Mouse (Mus musculus) common myeloid progenitor, adult 5-6 weeks (primary cell): ENCODE results near the gene Piezo1. TPM values are rescaled to one million over a fixed set of nuclear protein-coding genes. Genes with fewer than 3 reads are reported as not detected.

Experiments used
- ATAC-seq: replicated peaks from 2 replicates; pipeline ENCODE4 v1.8.0; 2016; ENCODE audit warnings: low read depth, mild to moderate bottlenecking, moderate TSS enrichment, inconsistent platforms; ENCODE audit not compliant: poor library complexity, severe bottlenecking
- total RNA-seq: library from RNA; stranded (forward); fragments of 200-1000, 187-1606 nt; gene quantifications from 2 replicates; pipeline ENCODE4 v1.2.3, GENCODE M21; 2017

Gene Piezo1
- total RNA-seq, 1 experiment from 2014 or later, result 22.3 TPM

DNA sequence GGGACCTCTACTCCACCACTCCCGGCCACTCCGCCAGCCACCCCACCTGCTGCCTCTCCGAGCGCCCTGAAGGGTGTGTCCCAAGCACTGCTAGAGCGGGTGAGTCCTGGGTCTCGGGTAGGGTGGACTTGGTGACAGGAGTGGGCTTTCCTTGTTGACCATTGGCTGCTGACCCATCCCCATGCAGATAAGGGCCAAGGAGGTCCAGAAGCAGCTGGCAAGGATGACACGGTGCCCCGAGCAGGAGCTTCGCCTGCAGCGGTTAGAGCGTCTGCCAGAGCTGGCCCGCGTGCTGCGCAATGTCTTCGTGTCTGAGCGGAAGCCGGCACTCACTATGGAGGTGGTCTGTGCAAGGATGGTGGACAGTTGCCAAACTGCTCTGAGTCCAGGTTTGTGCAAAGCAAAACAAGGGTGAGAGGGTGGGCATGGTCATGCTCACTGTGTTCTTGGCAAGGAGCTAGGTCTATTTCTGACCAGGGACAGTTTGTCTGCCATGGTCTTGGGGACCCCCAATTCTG, 20.7 kb upstream of the Piezo1 start:
- no peak for ATAC-seq

DNA sequence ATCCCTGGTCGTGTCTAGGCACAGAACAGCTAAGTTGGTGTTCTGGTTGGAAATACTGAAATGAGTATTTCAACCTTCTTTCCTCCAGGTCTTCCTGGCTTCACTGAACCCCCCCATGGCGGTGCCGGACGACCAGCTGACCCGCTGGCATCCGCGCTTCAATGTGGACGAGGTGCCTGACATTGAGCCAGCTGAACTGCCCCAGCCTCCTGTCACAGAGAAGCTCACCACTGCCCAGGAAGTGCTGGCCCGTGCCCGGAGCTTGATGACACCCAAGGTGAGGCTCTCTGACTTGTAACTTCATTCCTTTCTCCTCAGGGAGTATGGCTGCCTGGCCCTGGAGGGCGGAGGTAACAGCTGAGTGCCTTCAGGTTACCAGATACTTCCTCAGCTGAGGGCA, 20.0 kb upstream of the Piezo1 start:
- ATAC-seq, result no peak

GRCm38 (mm10) chr8:122569996-122570395, 18.9 kb upstream of the Piezo1 start:
- ATAC-seq, result no peak

DNA sequence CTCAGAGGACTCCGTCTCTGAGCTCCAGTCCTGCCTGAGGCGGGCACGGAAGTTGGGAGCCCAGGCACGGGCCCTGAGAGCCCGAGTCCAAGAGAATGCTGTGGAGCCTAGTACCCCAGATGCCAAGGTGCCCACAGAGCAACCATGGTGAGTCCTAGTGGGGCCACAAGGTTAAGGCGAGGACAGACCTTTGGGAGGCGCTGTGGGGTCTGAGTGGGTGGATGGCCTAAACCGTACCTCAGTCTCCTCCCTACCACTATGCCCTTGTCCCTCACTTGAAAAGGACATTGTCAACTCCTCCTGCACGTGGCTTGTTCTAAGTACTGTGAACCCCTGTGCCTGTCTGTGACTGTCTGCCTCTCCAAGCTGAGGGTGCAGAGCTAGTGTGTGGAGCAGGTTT, 18.2 kb upstream of the Piezo1 start:
- ATAC-seq, result no peak

- no peak for ATAC-seq
Observed at GRCm38 (mm10) chr8:122568881-122569309, 17.8 kb upstream of the Piezo1 start.

- no peak for ATAC-seq
Observed at GRCm38 (mm10) chr8:122568109-122568504, 17.0 kb upstream of the Piezo1 start.

- peak; percentile 88 for ATAC-seq
Observed at GRCm38 (mm10) chr8:122567361-122568108, 16.4 kb upstream of the Piezo1 start, which contains the start of gene Cdt1. Gene Cdt1 (plus strand): TSS chr8:122568015.

GRCm38 (mm10) chr8:122566766-122567165, 15.6 kb upstream of the Piezo1 start:
- no peak for ATAC-seq

DNA sequence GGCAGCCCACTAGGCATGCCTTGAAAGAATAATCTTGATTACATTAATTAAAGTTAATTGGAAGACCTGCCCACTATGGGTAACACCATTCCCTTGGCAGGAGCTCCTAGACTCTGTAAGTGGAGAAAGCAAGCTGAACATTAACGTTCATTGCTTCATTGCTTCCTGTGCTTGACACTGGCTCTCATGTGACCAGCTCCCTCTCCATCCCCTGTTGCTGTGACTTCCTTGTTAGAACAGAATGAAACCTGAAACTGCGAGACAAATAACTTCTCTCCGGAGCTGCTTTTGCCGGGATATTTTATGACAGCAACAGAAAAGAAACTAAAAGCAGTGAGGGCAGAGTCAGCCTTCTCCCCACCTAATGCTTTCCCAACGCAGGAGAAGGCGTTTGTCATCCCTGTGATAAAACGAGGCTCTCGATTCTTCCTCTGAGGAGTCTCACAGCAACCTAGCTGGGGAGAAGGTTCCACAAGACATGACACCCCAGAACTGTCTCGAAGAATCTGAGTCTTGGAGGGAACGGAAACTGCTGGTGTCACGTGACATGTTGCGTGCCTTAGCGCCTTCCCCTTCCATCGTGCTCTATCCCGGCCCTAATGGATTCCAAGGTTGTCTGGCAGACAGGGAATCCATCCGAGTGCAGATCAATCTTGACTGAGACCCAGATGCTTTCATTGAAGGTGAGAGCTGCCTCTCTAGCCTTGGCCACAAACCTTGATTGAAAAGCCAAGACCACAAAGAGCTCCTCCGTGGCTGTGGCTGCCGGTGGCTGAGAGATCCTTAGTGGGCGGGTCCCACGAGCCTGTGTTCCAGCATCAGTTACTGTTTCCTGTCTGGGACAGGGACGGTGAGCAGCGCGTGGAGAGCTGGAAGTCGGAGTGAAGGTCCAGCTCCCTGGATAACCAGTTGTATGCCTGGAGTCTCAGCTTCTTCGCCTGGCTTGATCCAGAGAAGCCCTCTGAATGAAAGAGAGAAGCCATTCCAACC, 13.5 kb upstream of the Piezo1 start:
- ATAC-seq, result no peak

DNA sequence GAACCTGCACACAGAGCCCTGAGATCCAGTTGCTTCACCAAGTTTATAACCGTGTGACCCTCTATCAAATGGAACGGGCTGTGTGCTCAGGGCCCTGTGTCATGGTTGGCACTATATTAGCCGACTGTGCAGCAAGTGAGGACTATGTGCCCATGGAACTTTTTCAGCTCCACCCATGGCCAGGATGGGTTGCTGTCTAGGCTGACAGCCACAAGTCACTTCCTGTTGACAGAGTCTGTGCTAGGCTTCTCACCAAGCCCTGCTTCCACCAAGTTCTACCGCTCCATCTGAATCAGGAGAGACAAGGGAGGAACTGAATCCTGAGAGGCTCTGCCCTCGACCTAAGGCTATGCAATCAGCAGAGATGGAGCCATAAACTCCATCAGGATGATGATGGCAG, 10.1 kb upstream of the Piezo1 start:
- peak; percentile 44 for ATAC-seq

- ATAC-seq, result no peak
Observed at GRCm38 (mm10) chr8:122558671-122559349, 7.7 kb upstream of the Piezo1 start.

GRCm38 (mm10) chr8:122557248-122558038, 6.3 kb upstream of the Piezo1 start:
- 0 out of 2 replicates have a peak, but pooled peaks have one; percentile 13 for ATAC-seq

DNA sequence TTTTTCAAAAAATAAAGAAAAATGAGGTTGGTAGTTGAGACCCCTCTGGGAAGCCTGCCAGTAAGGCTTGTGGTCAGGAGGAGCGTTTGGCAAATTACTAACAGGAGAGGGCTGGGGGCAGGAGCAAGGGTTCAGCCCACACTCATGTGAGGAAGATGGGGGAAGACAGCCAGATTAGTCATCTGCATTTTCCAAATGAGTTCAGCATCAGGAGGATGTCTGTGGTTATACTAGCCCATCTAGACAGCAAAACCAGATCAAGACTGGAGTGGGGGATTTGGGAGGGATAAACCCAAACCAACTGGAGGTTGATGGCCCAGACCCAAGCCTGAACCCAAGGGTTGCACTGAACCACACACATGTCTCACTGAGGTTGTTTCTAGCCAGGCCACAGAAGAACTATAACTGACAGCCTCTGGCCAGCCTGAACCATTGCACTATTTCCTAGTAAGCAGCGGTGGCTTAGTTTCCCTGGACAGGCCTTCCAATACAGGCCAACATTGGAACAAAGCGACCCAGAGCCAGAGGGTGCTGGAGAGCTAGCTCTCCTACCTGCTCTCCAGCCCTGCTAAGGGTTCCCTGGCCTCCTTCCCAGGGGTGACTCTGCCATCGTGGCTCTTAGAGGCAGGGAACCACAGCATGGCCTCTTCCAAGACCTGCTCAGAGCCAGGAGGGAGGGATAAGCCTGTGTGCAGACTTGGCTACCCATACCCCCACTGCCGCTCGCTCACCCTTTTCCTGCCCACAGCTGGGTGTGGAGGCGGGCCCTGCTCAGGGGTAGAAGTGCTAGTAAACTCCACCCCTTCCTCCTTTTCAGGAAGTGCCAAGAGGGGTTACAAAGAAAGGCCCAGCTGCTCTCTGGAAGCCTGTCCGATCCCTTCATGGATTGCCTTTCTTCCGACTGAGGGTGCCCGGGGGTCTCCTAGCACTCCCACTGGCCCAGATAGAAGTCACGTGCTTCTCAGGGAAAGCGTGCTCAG, 5.2 kb upstream of the Piezo1 start:
- peak; percentile 80 for ATAC-seq

- no peak for ATAC-seq
Observed at GRCm38 (mm10) chr8:122554786-122555185, 3.7 kb upstream of the Piezo1 start.

DNA sequence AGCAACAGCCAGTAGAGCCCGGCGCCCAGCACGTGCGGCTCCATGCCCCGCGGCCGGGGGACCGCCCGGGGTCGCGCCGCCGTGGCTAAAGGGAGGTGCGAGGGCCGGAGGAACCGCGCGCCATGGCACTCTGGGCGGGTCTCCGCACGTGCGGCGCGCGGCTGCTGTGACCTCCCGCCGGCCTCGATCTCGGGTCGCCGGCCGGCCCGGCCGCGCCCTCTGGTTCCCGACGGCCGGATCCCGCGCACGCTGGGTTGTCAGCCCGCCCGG, 199 bp downstream of the Piezo1 start:
- no peak for ATAC-seq

GRCm38 (mm10) chr8:122550234-122550994, 715 bp downstream of the Piezo1 start:
- ATAC-seq, result no peak

- ATAC-seq, result no peak
Observed at GRCm38 (mm10) chr8:122548891-122549439, 2.2 kb downstream of the Piezo1 start.
